Mouse (Mus musculus): ENCODE measurements around the gene Itpkb.

- TF ChIP-seq CTCF (IDR thresholded peaks at IDR 0.05; ENCODE audit: insufficient read depth, low read length), result no peak
- TF ChIP-seq POLR2A (IDR thresholded peaks at IDR 0.05; ENCODE audit: borderline replicate concordance, extremely low read depth, low read depth, low read length), result no peak
These were observed 60.0 kb downstream of the Itpkb start for GRCm38 (mm10) chr1:180390321-180390731.

Data from lung, adult 2 months (tissue).